Mouse (Mus musculus) forelimb bud, embryonic 11.5 days (tissue): Measurements from ENCODE around the gene Fbxw10.

ENCODE experiments used
- DNase-seq: peaks from one replicate; pipeline ENCODE4 v3.0.0-alpha.2; 2012; ENCODE audit warnings: low read depth, low spot score

The Fbxw10 gene

GRCm38 (mm10) chr11:62903871-62904495 is 57.1 kb downstream of the Fbxw10 start:
- no peak for DNase-seq

DNA sequence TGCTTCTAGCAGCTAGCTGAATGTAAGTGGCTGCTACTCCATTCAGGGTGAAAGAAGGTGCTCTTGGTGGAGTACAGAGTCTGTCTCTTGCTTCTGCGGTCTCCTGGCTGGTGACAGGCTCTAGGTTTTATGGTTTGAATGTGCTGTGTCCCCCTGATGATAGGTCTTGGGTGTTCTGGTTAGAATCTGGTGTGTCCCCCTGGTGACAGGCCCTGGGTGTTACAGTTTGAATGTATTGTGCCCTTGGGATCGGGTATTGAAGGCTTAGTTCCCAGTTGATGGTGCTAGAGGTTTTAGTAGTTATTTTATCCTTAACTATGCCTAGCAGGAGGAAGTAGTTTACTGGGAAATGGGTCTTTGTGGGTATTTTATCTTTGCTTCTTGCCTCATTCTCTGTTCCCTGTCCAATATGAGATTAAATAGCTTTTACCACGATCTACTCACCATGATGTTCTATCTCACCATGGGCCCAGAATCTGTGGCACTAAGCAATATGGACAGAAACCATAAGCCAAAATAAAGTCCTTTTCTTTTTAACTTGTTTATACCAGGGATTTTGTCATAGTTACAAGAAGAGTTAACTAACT is 62.9 kb downstream of the Fbxw10 start:
- DNase-seq: no peak

DNA sequence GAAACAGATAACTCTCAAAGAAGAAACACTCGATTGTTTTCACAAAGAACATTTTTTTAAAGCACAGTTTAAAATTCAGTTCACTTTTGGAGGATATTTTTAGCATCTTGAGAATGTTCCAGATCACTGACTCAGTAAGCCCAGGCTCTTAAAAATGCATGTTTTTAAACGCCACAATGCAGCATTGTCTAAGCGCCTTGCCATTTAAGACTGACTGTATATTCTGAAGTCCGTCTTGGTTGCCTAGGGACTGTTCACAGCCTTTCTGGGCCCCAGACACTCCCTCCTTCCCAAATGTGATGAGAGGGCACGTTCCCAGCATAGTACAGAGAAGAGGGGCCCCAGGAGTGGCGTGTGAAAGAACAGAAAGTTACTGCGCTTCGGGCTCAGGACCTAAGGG is 64.5 kb downstream of the Fbxw10 start:
- no peak for DNase-seq

DNA sequence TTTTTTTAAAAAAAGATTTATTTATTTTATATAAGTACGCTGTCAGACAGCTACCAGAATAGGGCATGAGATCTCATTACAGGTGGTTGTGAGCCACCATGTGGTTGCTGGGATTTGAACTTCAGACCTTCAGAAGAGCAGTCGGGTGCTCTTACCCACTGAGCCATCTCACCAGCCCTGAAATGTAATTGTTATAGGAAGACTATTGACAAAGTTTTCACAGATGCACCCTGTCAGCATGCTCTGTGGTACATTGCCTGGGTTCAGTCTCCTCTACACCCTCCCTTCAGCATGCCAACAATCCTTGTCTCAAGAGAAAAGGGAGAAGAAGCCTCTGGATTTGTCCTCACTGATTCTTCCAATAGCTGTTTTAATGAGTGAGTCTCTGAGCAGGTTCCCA is 66.3 kb downstream of the Fbxw10 start:
- DNase-seq: no peak

- no peak for DNase-seq
Measured at GRCm38 (mm10) chr11:62914532-62914931, 67.7 kb downstream of the Fbxw10 start.

- DNase-seq: no peak
Measured at GRCm38 (mm10) chr11:62915486-62915885, 68.6 kb downstream of the Fbxw10 start.

- no peak for DNase-seq
Measured at GRCm38 (mm10) chr11:62916765-62917164, 69.9 kb downstream of the Fbxw10 start.

DNA sequence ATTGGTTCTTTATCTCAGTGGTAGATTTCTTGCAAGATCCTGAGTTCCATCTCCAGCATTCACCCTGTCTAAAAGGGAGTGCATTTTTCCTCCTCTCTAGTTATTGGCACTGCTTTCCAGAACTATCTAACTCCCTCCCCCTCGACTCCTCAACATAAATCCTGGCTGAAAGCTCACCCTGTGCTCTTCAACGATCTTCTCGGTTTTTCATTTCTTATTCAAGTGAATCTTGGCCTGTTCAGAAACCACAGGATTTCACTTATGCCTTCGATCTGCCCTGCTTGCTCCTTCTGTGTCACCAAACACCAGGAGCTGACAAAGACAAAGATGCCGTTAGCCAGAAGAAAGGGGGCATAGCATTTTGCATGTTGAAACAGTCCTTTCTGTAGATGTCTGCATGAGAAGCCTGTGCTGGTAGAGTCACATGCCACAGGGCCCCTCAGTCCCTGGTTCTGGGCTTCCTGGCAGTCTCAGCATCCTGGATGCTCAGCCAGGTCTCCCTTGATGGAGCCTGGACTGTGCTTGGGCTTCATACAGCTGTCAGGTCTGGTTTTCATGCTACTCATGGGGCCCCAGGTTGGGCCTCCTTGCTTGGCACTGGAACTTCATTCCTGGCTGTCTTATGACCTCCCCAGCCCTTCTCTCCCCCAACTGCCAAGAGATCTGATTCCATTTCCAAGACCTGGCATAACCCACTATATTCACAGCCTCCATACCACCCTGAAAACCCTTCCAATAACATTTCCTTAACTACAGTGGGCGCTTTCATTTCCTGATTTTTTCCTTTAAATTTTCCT is 73.3 kb downstream of the Fbxw10 start:
- no peak for DNase-seq

- DNase-seq: no peak
Measured at GRCm38 (mm10) chr11:62920743-62921050, 73.8 kb downstream of the Fbxw10 start.

DNA sequence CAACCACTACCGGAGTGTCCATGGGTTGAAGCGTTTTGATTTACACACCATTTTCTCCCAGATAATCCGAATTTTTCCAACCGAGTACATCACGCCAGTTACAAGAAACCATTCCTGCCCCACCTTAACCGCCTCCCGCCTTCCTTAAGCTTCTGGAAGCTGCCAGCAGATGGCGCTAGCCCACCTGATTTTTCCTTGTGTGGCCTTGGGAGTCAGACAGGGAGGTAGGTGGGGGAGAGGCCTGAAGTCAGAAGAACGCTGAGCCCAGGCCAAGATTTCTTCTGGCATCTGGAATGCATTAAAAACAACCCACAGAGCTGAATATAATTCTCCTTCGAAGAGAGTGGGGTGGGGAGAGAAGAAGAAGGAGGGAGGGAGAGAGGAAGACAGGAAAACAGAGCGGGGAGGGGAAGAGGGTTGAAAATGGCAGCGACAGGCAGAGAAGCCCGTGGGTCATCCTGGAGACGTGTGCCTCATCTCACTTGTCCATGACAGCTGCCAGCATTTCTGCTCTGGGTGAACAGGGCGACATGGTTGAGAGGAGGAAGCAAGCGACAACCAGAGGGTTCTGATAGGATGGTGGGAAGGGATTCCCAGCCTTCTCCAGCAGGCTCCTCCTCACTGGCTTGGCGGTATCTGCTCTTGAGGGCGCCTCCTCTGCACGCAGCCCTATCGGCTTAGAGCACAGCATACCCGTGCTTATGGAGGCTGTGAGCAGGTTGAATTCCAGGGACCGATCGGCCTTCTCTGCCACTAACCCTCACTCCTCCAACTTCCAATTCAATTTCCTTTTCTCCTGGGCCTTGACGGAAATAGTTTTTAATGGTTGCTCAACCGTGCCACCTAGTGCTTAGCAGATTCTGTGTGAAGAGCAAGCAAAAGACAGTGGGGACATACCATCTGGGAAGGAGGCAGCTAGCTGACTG is 74.4 kb downstream of the Fbxw10 start:
- peak; percentile 99 for DNase-seq

DNA sequence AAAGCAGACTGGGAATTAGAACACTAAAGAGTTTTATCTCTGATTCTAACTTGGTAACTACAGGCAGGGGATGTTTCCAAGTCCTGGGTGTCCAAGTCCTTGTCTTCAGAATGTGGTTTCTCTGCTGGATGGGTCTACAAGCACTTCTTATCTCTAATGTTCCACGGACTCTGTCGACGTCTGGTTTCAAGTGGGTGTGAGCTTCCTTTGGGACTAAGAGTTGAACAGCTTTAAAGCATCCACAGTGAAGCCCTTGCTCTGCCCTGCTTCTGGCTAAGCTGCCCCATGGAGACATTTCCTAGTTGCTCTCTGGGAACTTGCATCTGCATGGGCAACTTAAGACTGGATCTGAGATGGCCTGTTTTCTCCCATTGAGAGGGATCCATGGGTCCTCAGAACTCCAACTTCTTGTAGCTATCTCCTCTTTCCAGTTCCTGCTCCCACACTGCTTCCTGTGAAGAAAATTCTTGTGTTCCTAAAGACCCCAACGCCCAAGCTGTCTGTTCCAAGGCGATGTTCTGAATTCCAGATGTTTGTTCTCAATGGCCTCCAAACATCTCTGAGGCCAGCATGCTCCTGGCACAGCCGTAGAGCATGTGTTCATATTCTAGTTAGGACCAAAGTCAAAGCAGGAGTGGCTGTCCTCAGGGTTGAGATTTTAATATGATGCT is 77.4 kb downstream of the Fbxw10 start:
- no peak for DNase-seq
